Mouse (Mus musculus) bone marrow, adult 2 months (tissue): ENCODE results near the gene Tomm34. TPM values are rescaled to one million over a fixed set of nuclear protein-coding genes. Genes with fewer than 3 reads are reported as not detected.

Experiments
- H3K27ac ChIP-seq: fragments of 200-500 bp; 2 replicates; pipeline ENCODE4 v1.5.1; 2012; ENCODE audit warnings: low read depth, mild to moderate bottlenecking, control low read depth, inconsistent platforms, low read length; ENCODE audit not compliant: control insufficient read depth, poor library complexity, insufficient read depth
- H3K4me1 ChIP-seq: fragments of 200-500 bp; 2 replicates; pipeline ENCODE4 v1.6.1; 2011; ENCODE audit warnings: low read length; ENCODE audit not compliant: control insufficient read depth, insufficient read depth
- H3K4me3 ChIP-seq: fragments of 200-500 bp; replicated peaks from 2 replicates; pipeline ENCODE3; 2011; ENCODE audit warnings: mild to moderate bottlenecking, low read depth, low read length, control low read depth; ENCODE audit not compliant: control insufficient read depth
- CTCF ChIP-seq: fragments of 200-500 bp; IDR thresholded peaks from 2 replicates; pipeline ENCODE4 v1.5.1; 2011; ENCODE audit warnings: low read length, control low read depth; ENCODE audit not compliant: control insufficient read depth, insufficient read depth
- POLR2A ChIP-seq: fragments of 200-500 bp; IDR thresholded peaks from 2 replicates; pipeline ENCODE4 v1.6.1; 2011; ENCODE audit warnings: low read depth, mild to moderate bottlenecking, control low read depth, low read length, borderline replicate concordance; ENCODE audit not compliant: control insufficient read depth
- WGBS: fragments of 180-500 bp; shearing (Covaris S2); methylation state at CpG from one replicate; pipeline ENCODE4 v1.1.7; 2018; 5-methylcytosine and 5-hydroxymethylcytosine counted together
- polyA plus RNA-seq: library from polyadenylated mRNA; stranded (reverse); fragments of >200 nt; gene quantifications from 2 replicates; pipeline ENCODE4 v1.2.4, GENCODE M21; 2011; ENCODE audit warnings: low replicate concordance; ENCODE audit not compliant: missing spikeins, insufficient read depth, insufficient read length

Tomm34 gene
- polyA plus RNA-seq, 1 experiment = 50.9 TPM

GRCm38 (mm10) chr2:164083609-164084341 lies 12.8 kb upstream of the Tomm34 start:
- TF ChIP-seq CTCF = no peak
- no peak for TF ChIP-seq POLR2A
- H3K27ac ChIP-seq = peak overlapping the region; percentile 87
- WGBS = 7% methylated on average over 19 of the region's 19 CpGs
- H3K4me3 ChIP-seq = peak overlapping the region; percentile 26
- H3K4me1 ChIP-seq = peaks cover 13% of the 10 kb centered on the region

- H3K4me3 ChIP-seq = no peak overlapping the region
- H3K4me1 ChIP-seq = peaks cover 13% of the 10 kb centered on the region
- TF ChIP-seq POLR2A = no peak
- TF ChIP-seq CTCF = no peak
- WGBS = 63% methylated on average over 10 of the region's 10 CpGs
- H3K27ac ChIP-seq = peak overlapping the region; percentile 50
These were observed 11.2 kb upstream of the Tomm34 start for GRCm38 (mm10) chr2:164082175-164082574.

- WGBS = 85% methylated on average over 10 of the region's 10 CpGs
- peak overlapping the region; percentile 2; the same call in 1 of the 2 replicates for H3K27ac ChIP-seq
- H3K4me3 ChIP-seq = no peak overlapping the region
- peaks cover 17% of the 10 kb centered on the region for H3K4me1 ChIP-seq
- TF ChIP-seq POLR2A (no peak), CTCF (no peak)
These were observed 10.6 kb upstream of the Tomm34 start for GRCm38 (mm10) chr2:164081577-164081976.

- H3K4me1 ChIP-seq = peaks cover 15% of the 10 kb centered on the region
- H3K27ac ChIP-seq = no peak overlapping the region
- no peak overlapping the region for H3K4me3 ChIP-seq
- WGBS = 47% methylated on average over 6 of the region's 6 CpGs
- TF ChIP-seq POLR2A = no peak
- no peak for TF ChIP-seq CTCF
These were observed 8.5 kb upstream of the Tomm34 start for GRCm38 (mm10) chr2:164079488-164079887.

GRCm38 (mm10) chr2:164077875-164078274 lies 6.9 kb upstream of the Tomm34 start:
- Histone ChIP-seq H3K4me1 (peaks cover 13% of the 10 kb centered on the region), H3K4me3 (no peak overlapping the region), H3K27ac (no peak overlapping the region)
- TF ChIP-seq POLR2A (no peak), CTCF (no peak)
- WGBS = 15% methylated on average over 5 of the region's 5 CpGs

GRCm38 (mm10) chr2:164076874-164077425 lies 6.0 kb upstream of the Tomm34 start:
- WGBS = 71% methylated on average over 8 of the region's 8 CpGs
- H3K4me1 ChIP-seq = peaks cover 8% of the 10 kb centered on the region

GRCm38 (mm10) chr2:164075088-164075487 lies 4.1 kb upstream of the Tomm34 start:
- peak overlapping the region; percentile 97 for H3K27ac ChIP-seq
- H3K4me3 ChIP-seq = peak overlapping the region; percentile 92
- WGBS = under 1% methylated on average over 5 of the region's 5 CpGs
- TF ChIP-seq CTCF (no peak), POLR2A (no peak)
- H3K4me1 ChIP-seq = peaks cover 5% of the 10 kb centered on the region

More at GRCm38 (mm10) chr2:164076874-164077425, 6.0 kb upstream of the Tomm34 start:
- Histone ChIP-seq H3K27ac (no peak overlapping the region; the same call in 1 of the 2 replicates), H3K4me3 (no peak overlapping the region)
- TF ChIP-seq POLR2A (no peak), CTCF (no peak)

GRCm38 (mm10) chr2:164073918-164074578 lies 3.1 kb upstream of the Tomm34 start:
- Histone ChIP-seq H3K4me3 (peak overlapping the region; percentile 92), H3K27ac (peak overlapping the region; percentile 97), H3K4me1 (peaks cover 6% of the 10 kb centered on the region)
- TF ChIP-seq CTCF (peak; percentile 79), POLR2A (peak; percentile 99)
- WGBS = under 1% methylated on average over 48 of the region's 48 CpGs
